Mouse (Mus musculus): ENCODE measurements around the gene Gramd2.

DNA sequence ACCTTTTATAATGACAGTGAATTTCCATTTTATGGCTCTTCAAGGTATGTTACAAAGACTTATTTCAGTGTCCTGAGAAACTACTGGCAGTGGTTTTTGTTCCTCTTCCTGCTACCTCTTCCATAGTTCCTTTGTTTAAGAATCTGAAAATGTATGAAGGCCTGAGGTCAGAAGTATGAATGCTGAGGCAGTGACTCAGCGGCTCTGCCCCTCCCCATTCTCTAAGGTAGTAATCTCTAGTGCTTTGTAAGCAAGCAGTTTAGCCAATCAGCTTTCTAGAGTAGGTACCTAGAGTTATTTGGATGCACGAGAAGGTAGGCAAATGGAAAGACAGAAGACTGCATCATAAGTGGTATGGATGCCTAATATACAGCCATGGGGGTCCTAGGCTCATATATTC lies 38.6 kb upstream of the Gramd2 start:
- TF ChIP-seq CTCF (IDR thresholded peaks at IDR 0.05; ENCODE audit: low read depth, low read length) (no peak), POLR2AphosphoS5 (IDR thresholded peaks at IDR 0.05; ENCODE audit: insufficient replicate concordance, low read depth, low read length) (no peak), GATA1 (IDR thresholded peaks at IDR 0.05; ENCODE audit: borderline replicate concordance, low read length) (no peak)

All from G1E (cell line).